Mouse (Mus musculus) gastrocnemius, adult 2 months (tissue): ENCODE results near the gene Sept11. TPM values are rescaled to one million over a fixed set of nuclear protein-coding genes. Genes with fewer than 3 reads are reported as not detected.

Experiments used
- DNase-seq: peaks from one replicate; pipeline ENCODE4 v3.0.0; 2022
- H3K27ac ChIP-seq: fragments of 200-600 bp; 2 replicates; pipeline ENCODE4 v1.8.1; 2022; ENCODE audit warnings: mild to moderate bottlenecking
- H3K4me3 ChIP-seq: fragments of 200-600 bp; 2 replicates; pipeline ENCODE4 v1.8.1; 2022; ENCODE audit warnings: mild to moderate bottlenecking, moderate library complexity
- CTCF ChIP-seq: fragments of 200-600 bp; IDR thresholded peaks from 2 replicates; pipeline ENCODE4 v1.8.1; 2022; ENCODE audit warnings: antibody characterized with exemption, mild to moderate bottlenecking, moderate library complexity
- intact Hi-C: fragments of 180-260 bp; cut with DNase I; formaldehyde crosslinking; loops from one replicate; pipeline ENCODE4 v1.15.1; 2025
- total RNA-seq, 2 experiments: library from RNA; stranded (reverse); gene quantifications; 2 replicates each; pipeline ENCODE4 v1.2.3; 2021

Sept11 gene
- total RNA-seq, 2 experiments from 2014 or later = 85.1 to 87.6 TPM

GRCm38 (mm10) chr5:93060865-93061264 is 32.4 kb upstream of the Sept11 start:
- DNase-seq = no peak
- intact Hi-C loops = no loop called here
- no peak for TF ChIP-seq CTCF
- H3K27ac ChIP-seq = no peak overlapping the region
- no peak overlapping the region for H3K4me3 ChIP-seq

GRCm38 (mm10) chr5:93077661-93078323 is 15.4 kb upstream of the Sept11 start:
- intact Hi-C loops = no loop called here
- no peak overlapping the region for H3K4me3 ChIP-seq
- H3K27ac ChIP-seq = no peak overlapping the region
- no peak for TF ChIP-seq CTCF
- no peak for DNase-seq

DNA sequence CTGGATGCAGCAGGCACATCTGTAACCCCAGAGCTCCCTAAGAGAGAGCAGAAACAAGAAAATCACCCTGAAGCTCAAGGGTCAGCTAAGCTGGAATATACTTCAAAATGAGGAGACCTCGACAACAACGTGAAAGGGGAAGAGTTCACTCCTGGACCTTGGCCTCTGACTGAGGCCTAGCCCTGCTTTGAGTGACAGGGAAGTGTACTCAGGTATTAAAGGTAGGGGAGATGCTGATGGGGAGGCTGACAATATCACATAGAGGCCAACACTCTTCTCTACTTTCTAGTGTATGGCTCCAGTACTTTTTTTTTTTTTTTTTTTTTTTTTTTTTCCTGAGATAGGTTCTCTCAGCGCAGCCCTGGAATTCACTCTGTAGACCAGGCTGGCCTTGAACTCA is 13.6 kb upstream of the Sept11 start:
- TF ChIP-seq CTCF = no peak
- no peak overlapping the region for H3K4me3 ChIP-seq
- intact Hi-C loops = no loop called here
- H3K27ac ChIP-seq = no peak overlapping the region
- no peak for DNase-seq

GRCm38 (mm10) chr5:93085015-93085598 is 8.1 kb upstream of the Sept11 start:
- Histone ChIP-seq H3K27ac (no peak overlapping the region), H3K4me3 (no peak overlapping the region)
- intact Hi-C loops = loop anchor here (2.0 kb wide), 1 partner anchor 78 kb away; no protein-coding TSS in a partner anchor
- TF ChIP-seq CTCF = peak; percentile 56
- peak; percentile 69 for DNase-seq

DNA sequence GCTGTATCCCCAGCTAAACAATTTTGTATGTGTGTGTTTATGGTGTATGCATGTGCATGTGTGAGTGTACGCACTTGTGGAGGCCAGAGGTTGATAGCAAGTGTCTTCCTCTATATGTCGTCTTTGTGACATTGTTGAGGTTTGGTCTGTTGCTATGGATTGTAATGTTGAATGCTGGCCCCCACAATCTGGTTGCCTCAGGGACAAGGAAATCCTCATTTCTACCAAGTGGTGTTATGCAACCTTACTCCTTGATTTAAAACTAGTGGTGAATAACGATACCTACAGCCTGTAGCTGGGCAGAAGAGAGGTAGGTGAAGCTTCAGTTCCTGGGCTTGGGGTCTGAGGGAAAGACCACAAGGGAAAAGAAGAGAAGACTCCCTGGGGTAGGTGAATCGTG is 7.3 kb upstream of the Sept11 start:
- TF ChIP-seq CTCF = no peak
- H3K4me3 ChIP-seq = no peak overlapping the region
- H3K27ac ChIP-seq = no peak overlapping the region
- DNase-seq = no peak
- intact Hi-C loops = loop anchor here (2.0 kb wide), 1 partner anchor 77 kb away; no protein-coding TSS in a partner anchor

DNA sequence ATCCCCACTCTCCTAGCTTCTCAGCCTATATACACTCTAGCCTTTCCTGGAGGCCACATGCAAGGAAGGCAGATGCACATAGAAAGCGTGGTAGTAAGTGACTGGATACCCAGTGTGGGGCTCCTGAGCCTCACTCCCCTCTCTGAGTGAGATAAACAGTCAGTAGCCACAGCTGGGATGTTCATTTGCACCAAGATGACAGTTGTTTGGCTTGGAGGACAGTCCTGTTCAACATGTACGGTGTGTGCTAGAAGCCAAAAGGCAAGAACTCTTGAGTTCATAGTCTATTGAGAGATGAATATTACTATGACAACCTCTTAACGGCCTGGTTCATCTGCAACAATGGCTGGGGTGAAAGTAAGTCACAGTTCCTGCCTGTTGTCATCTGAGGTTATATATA is 2.0 kb upstream of the Sept11 start:
- DNase-seq = no peak
- Histone ChIP-seq H3K4me3 (peak overlapping the region; percentile 88), H3K27ac (no peak overlapping the region)
- no peak for TF ChIP-seq CTCF
- intact Hi-C loops = loop anchor here (5.0 kb wide), 2 partner anchors 89 to 176 kb away; partner anchors contain the start of gene Ccng2

DNA sequence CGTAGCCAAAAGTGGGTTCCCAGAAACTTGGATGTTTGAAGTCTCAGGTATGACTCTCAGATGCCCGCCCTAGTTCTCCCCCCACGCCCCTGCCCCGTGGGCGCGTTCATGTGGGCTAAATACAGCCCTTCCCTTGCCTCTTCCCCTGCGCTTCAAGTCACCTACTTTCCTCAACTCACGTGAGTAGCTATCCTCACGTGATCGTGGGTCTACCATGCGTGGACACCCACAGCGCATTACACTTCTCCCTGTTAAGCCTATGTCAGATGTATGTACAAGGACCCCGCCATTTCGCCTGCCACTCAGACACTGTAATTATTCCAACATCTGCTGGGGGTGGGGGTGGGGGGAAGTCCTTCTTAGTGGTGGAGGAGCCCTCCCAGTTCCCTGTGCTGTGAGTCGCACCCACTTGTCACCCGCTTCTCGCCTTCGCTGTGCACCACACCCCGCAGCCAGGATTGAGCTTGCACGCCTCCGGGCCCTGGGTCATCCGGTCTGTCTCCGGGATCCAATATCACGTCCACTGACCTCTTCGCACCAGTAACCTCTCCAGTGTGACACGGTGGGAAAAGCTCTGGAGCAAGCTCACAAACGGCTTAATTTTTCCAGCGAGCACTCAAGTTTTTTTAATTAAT is 973 bp upstream of the Sept11 start:
- intact Hi-C loops = loop anchor here (2.0 to 5.0 kb wide), 3 partner anchors 71 to 175 kb away; partner anchors contain the start of gene Ccng2
- H3K27ac ChIP-seq = peak overlapping the region; percentile 99
- no peak for TF ChIP-seq CTCF
- H3K4me3 ChIP-seq = peak overlapping the region; percentile 88
- peak; percentile 80 for DNase-seq

DNA sequence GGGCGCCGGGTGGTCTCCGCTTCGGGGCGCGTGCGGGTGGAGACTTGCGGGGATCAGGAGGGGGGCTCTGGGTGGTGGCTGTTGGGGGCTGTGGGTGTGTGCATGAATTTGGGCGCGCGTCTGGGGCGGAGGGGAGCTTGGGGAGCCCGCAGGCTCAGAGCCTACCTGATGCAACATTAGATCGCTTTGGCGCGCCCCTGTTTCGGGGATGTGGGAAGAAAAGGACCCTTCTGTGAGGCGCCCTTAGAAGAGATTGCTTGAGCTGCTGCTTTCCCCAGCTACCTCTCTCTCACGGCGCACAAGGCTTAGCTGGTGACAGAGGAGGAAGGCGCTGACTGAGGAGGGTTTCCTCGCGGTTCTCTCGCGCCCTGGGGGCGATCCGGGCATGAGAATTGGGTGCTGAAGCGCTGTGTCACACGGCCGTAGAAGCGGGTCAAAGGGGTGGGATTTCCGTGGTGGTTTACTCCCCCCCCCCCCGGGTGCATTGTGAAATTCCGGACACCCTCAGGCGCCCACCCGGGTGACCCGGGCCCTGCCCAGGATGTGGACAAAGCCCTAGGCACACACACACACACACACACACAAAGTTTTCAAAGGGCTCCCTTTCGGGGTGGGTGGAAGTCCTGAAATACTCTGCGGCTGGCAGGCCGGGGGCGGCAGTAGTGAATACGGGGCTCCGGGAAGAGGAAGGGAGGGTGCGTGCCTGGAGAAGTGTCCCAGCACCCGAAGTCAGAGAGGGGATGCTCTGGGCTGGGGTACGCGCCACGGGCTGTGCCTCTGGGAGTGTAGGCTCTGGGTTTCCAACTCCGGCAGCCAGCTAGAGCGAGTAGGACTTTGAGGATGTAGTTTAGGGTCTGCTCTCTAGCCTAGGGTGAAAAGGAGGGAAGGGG is 646 bp downstream of the Sept11 start:
- peak; percentile 65 for DNase-seq
- intact Hi-C loops = loop anchor here (2.0 to 5.0 kb wide), 3 partner anchors 69 to 173 kb away; partner anchors contain the start of gene Ccng2

GRCm38 (mm10) chr5:93095301-93095700 is 2.1 kb downstream of the Sept11 start:
- Histone ChIP-seq H3K27ac (peak overlapping the region; percentile 99; the same call in 1 of the 2 replicates), H3K4me3 (peak overlapping the region; percentile 88)
- no peak for TF ChIP-seq CTCF
- DNase-seq = no peak
- intact Hi-C loops = no loop called here

More for the DNA sequence above, 646 bp downstream of the Sept11 start:
- Histone ChIP-seq H3K4me3 (peak overlapping the region; percentile 88), H3K27ac (peak overlapping the region; percentile 99)
- TF ChIP-seq CTCF = no peak

DNA sequence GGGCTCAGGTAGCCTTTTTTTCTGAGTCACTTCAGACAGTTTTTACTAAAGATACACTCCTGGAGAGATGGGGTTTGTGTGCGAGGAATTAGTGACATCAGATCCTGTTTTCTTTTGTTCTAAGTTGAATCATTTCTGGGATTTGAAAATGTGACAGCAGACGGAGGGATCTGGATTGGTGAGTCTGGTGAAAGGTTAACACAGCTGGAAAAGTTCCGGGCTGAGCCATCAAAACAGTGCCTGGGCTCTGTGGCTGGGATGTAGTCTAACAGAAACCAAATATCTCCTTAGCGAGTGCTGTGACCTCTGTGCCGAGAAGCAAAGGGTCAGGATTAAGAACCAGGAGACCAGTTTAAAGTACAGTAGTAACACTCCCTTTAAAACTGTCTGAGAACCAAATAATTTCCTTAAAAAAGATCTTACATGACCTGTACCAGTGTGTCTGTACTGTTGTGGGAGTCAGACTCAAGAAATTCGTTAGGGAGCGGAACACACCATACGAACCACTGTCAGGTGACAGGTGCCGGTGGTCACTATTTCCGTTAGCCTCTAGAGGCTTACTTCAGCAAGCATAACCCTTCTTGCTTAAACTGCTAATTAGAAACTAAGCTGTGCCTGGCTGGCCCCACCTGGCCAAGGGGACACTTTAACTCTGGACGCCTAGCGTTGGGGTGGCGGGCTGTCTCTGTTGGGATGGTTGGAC is 4.1 kb downstream of the Sept11 start:
- intact Hi-C loops = no loop called here
- H3K4me3 ChIP-seq = peak overlapping the region; percentile 49
- DNase-seq = peak; percentile 72
- peak; percentile 1; the same call in 1 of the 2 replicates for TF ChIP-seq CTCF
- peak overlapping the region; percentile 99 for H3K27ac ChIP-seq

GRCm38 (mm10) chr5:93098219-93098618 is 5.0 kb downstream of the Sept11 start:
- TF ChIP-seq CTCF = no peak
- Histone ChIP-seq H3K4me3 (peak overlapping the region; percentile 49; the same call in 1 of the 2 replicates), H3K27ac (peak overlapping the region; percentile 99)
- intact Hi-C loops = no loop called here
- no peak for DNase-seq

DNA sequence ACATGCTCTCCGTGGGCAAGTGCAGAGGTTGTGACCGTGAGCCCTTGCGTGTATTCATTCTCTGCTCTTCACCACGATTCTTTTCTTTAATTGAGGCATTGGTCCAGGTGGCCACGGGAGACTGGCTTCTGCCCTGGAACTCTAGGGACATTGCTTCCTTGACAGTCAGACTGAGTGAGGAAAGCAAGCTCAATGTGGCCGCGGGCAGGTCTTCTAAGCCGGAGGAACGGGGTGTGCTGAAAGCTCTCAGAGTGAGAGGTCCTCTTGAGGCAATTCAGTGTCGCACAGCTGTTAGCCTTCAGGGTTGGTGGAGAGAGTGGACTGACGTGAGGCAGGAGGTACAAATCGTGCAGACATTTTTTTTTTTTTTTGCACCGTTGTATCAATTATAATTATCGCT is 5.6 kb downstream of the Sept11 start:
- no peak for TF ChIP-seq CTCF
- intact Hi-C loops = no loop called here
- DNase-seq = no peak
- peak overlapping the region; percentile 99; the same call in 1 of the 2 replicates for H3K27ac ChIP-seq
- H3K4me3 ChIP-seq = no peak overlapping the region; the same call in 1 of the 2 replicates
